Mouse (Mus musculus) ES-E14 (cell line): ENCODE measurements around the gene March7.

Experiments
- CHD2 ChIP-seq: IDR thresholded peaks from 2 replicates; pipeline ENCODE4 v1.6.1; 2014; ENCODE audit warnings: mild to moderate bottlenecking, low read depth, low read length, inconsistent platforms
- HCFC1 ChIP-seq: IDR thresholded peaks from 2 replicates; pipeline ENCODE4 v1.6.1; 2012; ENCODE audit warnings: low read length, inconsistent platforms, borderline replicate concordance; ENCODE audit not compliant: insufficient read depth
- ZC3H11A ChIP-seq: IDR thresholded peaks from 2 replicates; pipeline ENCODE4 v1.6.1; 2012; ENCODE audit warnings: low read depth, mild to moderate bottlenecking, inconsistent platforms, low read length, borderline replicate concordance

GRCm38 (mm10) chr2:60283751-60284466 lies 74.2 kb downstream of the March7 start:
- TF ChIP-seq CHD2, result no peak
- TF ChIP-seq ZC3H11A, result no peak
- TF ChIP-seq HCFC1, result no peak
